Mouse (Mus musculus): ENCODE results near the gene Mucl2.
"Not testable (repeated sequence)": the region's sequence is repeated elsewhere in the genome, so short reads cannot be mapped to it uniquely, and the experiment has no call there.

DNA sequence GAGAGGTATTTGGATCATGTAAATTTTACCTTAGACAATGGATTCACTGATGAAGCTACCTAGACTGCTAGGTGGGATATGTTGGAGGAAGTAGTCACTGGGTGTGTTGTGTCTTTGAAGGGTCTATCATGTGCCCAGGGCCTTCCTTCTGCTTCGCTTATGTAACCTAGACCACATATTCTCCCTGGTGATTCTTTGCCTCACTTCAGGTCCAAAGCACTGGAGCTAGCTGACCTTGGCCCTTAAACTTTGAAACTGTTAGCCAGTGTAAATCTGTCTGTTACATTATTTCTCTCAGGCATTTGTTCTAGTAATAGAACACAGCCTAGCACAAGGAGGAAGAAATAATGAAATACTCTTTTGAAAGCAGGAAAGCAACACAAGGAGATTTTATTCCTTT lies 13.9 kb upstream of the Mucl2 start:
- TF ChIP-seq CTCF, EP300 (IDR thresholded peaks at IDR 0.05): not testable (repeated sequence)
